Mouse (Mus musculus) limb, embryonic 14.5 days (tissue): ENCODE results near the gene Zfp207. TPM values are rescaled to one million over a fixed set of nuclear protein-coding genes. Genes with fewer than 3 reads are reported as not detected.
A peak's percentile ranks its signal among the peaks of the same experiment; 100 is the strongest.
"Not testable (repeated sequence)": the region's sequence is repeated elsewhere in the genome, so short reads cannot be mapped to it uniquely, and the experiment has no call there.

Experiments used
- ATAC-seq: fragments of 200-750 bp; cut with Nextera tagmentation; 2 replicates; pipeline ENCODE4 v1.8.0; 2017; ENCODE audit warnings: low read depth, moderate number of reproducible peaks, moderate TSS enrichment; ENCODE audit not compliant: low FRiP score
- DNase-seq: peaks from one replicate; pipeline ENCODE4 v3.0.0-alpha.2; 2015; ENCODE audit warnings: low spot score
- H3K27ac ChIP-seq: fragments of 300-500 bp; sonication (generic); replicated peaks from 2 replicates; pipeline ENCODE4 v1.5.1; 2014; ENCODE audit warnings: low read depth, mild to moderate bottlenecking, low read length, moderate library complexity, mixed read lengths
- H3K27me3 ChIP-seq: fragments of 300-500 bp; sonication (generic); 2 replicates; pipeline ENCODE4 v1.6.1; 2014; ENCODE audit warnings: low read length, mixed read lengths; ENCODE audit not compliant: control insufficient read depth, insufficient read depth
- H3K36me3 ChIP-seq: fragments of 300-500 bp; sonication (generic); 2 replicates; pipeline ENCODE4 v1.6.1; 2014; ENCODE audit warnings: mild to moderate bottlenecking, low read length, moderate library complexity, mixed read lengths; ENCODE audit not compliant: control insufficient read depth, insufficient read depth
- H3K4me1 ChIP-seq: fragments of 300-500 bp; sonication (generic); 2 replicates; pipeline ENCODE4 v1.6.1; 2014; ENCODE audit warnings: antibody characterized with exemption, low read length, mixed read lengths; ENCODE audit not compliant: control insufficient read depth, insufficient read depth
- H3K4me2 ChIP-seq: fragments of 300-500 bp; sonication (generic); replicated peaks from 2 replicates; pipeline ENCODE4 v1.6.1; 2014; ENCODE audit warnings: low read depth, mild to moderate bottlenecking, low read length, moderate library complexity; ENCODE audit not compliant: severe bottlenecking
- H3K4me3 ChIP-seq: fragments of 300-500 bp; sonication (generic); replicated peaks from 2 replicates; pipeline ENCODE4 v1.5.1; 2014; ENCODE audit warnings: low read length
- H3K9ac ChIP-seq: fragments of 300-500 bp; sonication (generic); 2 replicates; pipeline ENCODE4 v1.6.1; 2014; ENCODE audit warnings: mild to moderate bottlenecking, low read depth, low read length, moderate library complexity; ENCODE audit not compliant: severe bottlenecking
- H3K9me3 ChIP-seq: fragments of 300-500 bp; sonication (generic); 2 replicates; pipeline ENCODE4 v1.6.1; 2016; ENCODE audit warnings: low read length; ENCODE audit not compliant: control insufficient read depth
- POLR2A ChIP-seq: fragments of 200-500 bp; IDR thresholded peaks from 2 replicates; pipeline ENCODE4 v1.8.0; 2012; ENCODE audit warnings: inconsistent platforms, mild to moderate bottlenecking, moderate library complexity, borderline replicate concordance; ENCODE audit not compliant: insufficient read depth, insufficient read length; ENCODE audit errors: extremely low read depth
- WGBS: fragments of 180-500 bp; shearing (Covaris S2); extraction: QIAGEN DNeasy Blood & Tissue Kit; methylation state at CpG from one replicate; pipeline ENCODE4 v1.1.7; 2014; 5-methylcytosine and 5-hydroxymethylcytosine counted together
- polyA plus RNA-seq, 2 experiments: library from polyadenylated mRNA; depleted of rRNA in 1 of 2; stranded (reverse) in 1 of 2; unstranded in 1 of 2; fragments of >200 nt; fragmentation: Nextera tagmentation in 1 of 2; extraction: Ambion mirVana in 1 of 2; gene quantifications; 2 replicates each; pipeline versions ENCODE4 v1.2.1 to v1.2.3; 2012 to 2014

Zfp207 gene
- polyA plus RNA-seq, 2 experiments, result 237 to 274 TPM

GRCm38 (mm10) chr11:80354832-80355231, 28.2 kb upstream of the Zfp207 start:
- Histone ChIP-seq H3K4me2 (no peak overlapping the region), H3K27ac (no peak overlapping the region), H3K9me3 (no peaks in the 10 kb centered on the region), H3K4me1 (no peaks in the 10 kb centered on the region), H3K9ac (no peak overlapping the region), H3K36me3 (no peaks in the 10 kb centered on the region), H3K4me3 (no peak overlapping the region), H3K27me3 (no peaks in the 10 kb centered on the region)
- no peak for ATAC-seq
- 41% methylated on average over 4 of the region's 4 CpGs for WGBS
- no peak for DNase-seq
- no peak for TF ChIP-seq POLR2A

- H3K27me3 ChIP-seq, result no peaks in the 10 kb centered on the region
- H3K9me3 ChIP-seq, result no peaks in the 10 kb centered on the region
- 89% methylated on average over 1 of the region's 1 CpGs for WGBS
- no peak overlapping the region for H3K27ac ChIP-seq
- H3K36me3 ChIP-seq, result peaks cover 66% of the 10 kb centered on the region
- H3K4me1 ChIP-seq, result no peaks in the 10 kb centered on the region
- no peak overlapping the region for H3K4me3 ChIP-seq
- H3K9ac ChIP-seq, result no peak overlapping the region
- H3K4me2 ChIP-seq, result no peak overlapping the region
- no peak for DNase-seq
- TF ChIP-seq POLR2A, result no peak
- ATAC-seq, result no peak
These were observed 14.1 kb upstream of the Zfp207 start for GRCm38 (mm10) chr11:80368949-80369348.

GRCm38 (mm10) chr11:80376651-80377050, 6.4 kb upstream of the Zfp207 start:
- Histone ChIP-seq H3K27ac (no peak overlapping the region), H3K9ac (no peak overlapping the region), H3K27me3 (no peaks in the 10 kb centered on the region), H3K4me1 (0 out of 2 replicates have a peak, but pooled peaks cover 2% of the 10 kb centered on the region), H3K4me2 (no peak overlapping the region), H3K9me3 (no peaks in the 10 kb centered on the region), H3K4me3 (no peak overlapping the region), H3K36me3 (peaks cover 24% of the 10 kb centered on the region)
- no peak for ATAC-seq
- WGBS, result 69% methylated on average over 4 of the region's 4 CpGs
- no peak for DNase-seq
- no peak for TF ChIP-seq POLR2A

GRCm38 (mm10) chr11:80377712-80378451, 5.2 kb upstream of the Zfp207 start, which contains the start of gene 5730455P16Rik:
TSS of gene 5730455P16Rik (minus strand) at chr11:80378034.
- Histone ChIP-seq H3K4me2 (peak within 1 kb of the TSS; percentile 81), H3K27ac (peak within 1 kb of the TSS; percentile 77), H3K4me3 (peak within 1 kb of the TSS; percentile 90), H3K36me3 (peaks cover 19% of the 10 kb centered on the region), H3K9ac (peak within 1 kb of the TSS; percentile 95), H3K9me3 (no peaks in the 10 kb centered on the region), H3K4me1 (0 out of 2 replicates have a peak, but pooled peaks cover 2% of the 10 kb centered on the region), H3K27me3 (no peaks in the 10 kb centered on the region)
- peak; percentile 46; the same call in 1 of the 2 replicates for TF ChIP-seq POLR2A
- DNase-seq (peak; percentile 71), ATAC-seq (peak; percentile 87)
- 2% methylated on average over 28 of the region's 43 CpGs for WGBS

GRCm38 (mm10) chr11:80378452-80379068, 4.5 kb upstream of the Zfp207 start:
- WGBS, result 68% methylated on average over 2 of the region's 2 CpGs
- H3K27ac ChIP-seq, ATAC-seq, H3K27me3 ChIP-seq, H3K4me1 ChIP-seq, DNase-seq, H3K9me3 ChIP-seq: not testable (repeated sequence)
- Histone ChIP-seq H3K4me3 (peak overlapping the region; percentile 90; the same call in 1 of the 2 replicates), H3K9ac (peak overlapping the region; percentile 95), H3K4me2 (peak overlapping the region; percentile 81), H3K36me3 (peaks cover 14% of the 10 kb centered on the region; the same call in 1 of the 2 replicates)

GRCm38 (mm10) chr11:80379184-80379583, 3.9 kb upstream of the Zfp207 start:
- not testable (repeated sequence) for H3K36me3 ChIP-seq, H3K27ac ChIP-seq, DNase-seq, H3K9me3 ChIP-seq, H3K4me1 ChIP-seq, H3K27me3 ChIP-seq, ATAC-seq, H3K4me2 ChIP-seq, H3K4me3 ChIP-seq, H3K9ac ChIP-seq
- 94% methylated on average over 7 of the region's 7 CpGs for WGBS
